Mouse (Mus musculus) liver, embryonic 11.5 days (tissue): Measurements from ENCODE around the gene Tmc4. TPM values are rescaled to one million over a fixed set of nuclear protein-coding genes. Genes with fewer than 3 reads are reported as not detected.
"Not testable (repeated sequence)": the region's sequence is repeated elsewhere in the genome, so short reads cannot be mapped to it uniquely, and the experiment has no call there.

Experiments
- ATAC-seq: fragments of 200-750 bp; cut with Nextera tagmentation; replicated peaks from 2 replicates; pipeline ENCODE4 v1.8.0; 2017; ENCODE audit warnings: moderate number of reproducible peaks, mild to moderate bottlenecking, moderate TSS enrichment, moderate library complexity; ENCODE audit not compliant: low FRiP score
- DNase-seq: peaks from one replicate; pipeline ENCODE4 v3.0.0-alpha.2; 2017; ENCODE audit warnings: low spot score
- H3K27ac ChIP-seq: fragments of 300-500 bp; sonication (generic); 2 replicates; pipeline ENCODE4 v1.5.1; 2014; ENCODE audit warnings: mild to moderate bottlenecking, low read depth, low read length, control low read depth
- H3K27me3 ChIP-seq: fragments of 300-500 bp; sonication (generic); replicated peaks from 2 replicates; pipeline ENCODE4 v1.6.1; 2014; ENCODE audit warnings: low read length, mixed read lengths; ENCODE audit not compliant: control insufficient read depth, insufficient read depth
- H3K36me3 ChIP-seq: fragments of 300-500 bp; sonication (generic); 2 replicates; pipeline ENCODE4 v1.6.1; 2014; ENCODE audit warnings: mild to moderate bottlenecking, low read length, moderate library complexity, mixed read lengths; ENCODE audit not compliant: control insufficient read depth, insufficient read depth
- H3K4me1 ChIP-seq: fragments of 300-500 bp; sonication (generic); replicated peaks from 2 replicates; pipeline ENCODE4 v1.6.1; 2014; ENCODE audit warnings: low read length, mixed read lengths; ENCODE audit not compliant: control insufficient read depth, insufficient read depth
- H3K4me2 ChIP-seq: fragments of 300-500 bp; sonication (generic); 2 replicates; pipeline ENCODE4 v1.6.1; 2014; ENCODE audit warnings: mild to moderate bottlenecking, control low read depth, moderate library complexity
- H3K4me3 ChIP-seq: fragments of 300-500 bp; sonication (generic); 2 replicates; pipeline ENCODE4 v1.5.1; 2014; ENCODE audit warnings: low read depth, low read length, control low read depth
- H3K9ac ChIP-seq: fragments of 300-500 bp; sonication (generic); 2 replicates; pipeline ENCODE4 v1.6.1; 2014; ENCODE audit warnings: low read depth, low read length, control low read depth
- H3K9me3 ChIP-seq: fragments of 300-500 bp; sonication (generic); 2 replicates; pipeline ENCODE4 v1.6.1; 2016; ENCODE audit warnings: low read length, inconsistent platforms, mixed read lengths; ENCODE audit not compliant: control insufficient read depth
- WGBS: fragments of 180-500 bp; shearing (Covaris S2); extraction: QIAGEN DNeasy Blood & Tissue Kit; methylation state at CpG from one replicate; pipeline ENCODE4 v1.1.7; 2014; 5-methylcytosine and 5-hydroxymethylcytosine counted together
- polyA plus RNA-seq: library from polyadenylated mRNA; unstranded; fragments of >200 nt; fragmentation: Nextera tagmentation; extraction: Ambion mirVana; gene quantifications from 2 replicates; pipeline ENCODE4 v1.2.1, GENCODE M21; 2014

Gene Tmc4
- polyA plus RNA-seq, 1 experiment from 2014 or later: 10.0 TPM

DNA sequence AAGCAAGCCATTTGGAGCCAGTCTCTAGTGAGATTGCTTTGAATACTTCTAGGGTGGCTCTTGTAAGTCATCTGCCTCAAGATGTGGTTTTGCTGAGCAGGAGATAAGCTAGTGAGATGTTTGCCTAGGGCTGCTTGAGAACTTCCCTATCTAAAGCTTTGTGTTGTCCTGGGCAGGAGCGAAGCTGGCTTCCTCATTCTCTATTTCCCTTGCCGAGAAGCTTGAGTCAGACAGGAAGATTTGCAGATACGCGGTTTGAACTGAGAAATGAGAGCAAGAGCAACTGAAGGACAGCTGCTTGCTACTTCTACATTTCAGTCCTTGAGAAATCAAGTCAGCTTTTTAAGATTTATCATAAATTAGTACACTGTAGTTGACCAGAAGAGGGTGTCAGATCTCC lies 29.7 kb upstream of the Tmc4 start:
- peak overlapping the region; percentile 95 for H3K27ac ChIP-seq
- WGBS: 28% methylated on average over 4 of the region's 4 CpGs
- peak overlapping the region; percentile 95 for H3K4me3 ChIP-seq
- DNase-seq: no peak
- no peaks in the 10 kb centered on the region for H3K27me3 ChIP-seq
- H3K9me3 ChIP-seq: no peaks in the 10 kb centered on the region
- ATAC-seq: peak; percentile 3; the same call in 1 of the 2 replicates
- peaks cover 23% of the 10 kb centered on the region for H3K36me3 ChIP-seq
- H3K9ac ChIP-seq: peak overlapping the region; percentile 98; the same call in 1 of the 2 replicates
- peaks cover 7% of the 10 kb centered on the region; the same call in 1 of the 2 replicates for H3K4me1 ChIP-seq
- peak overlapping the region; percentile 94 for H3K4me2 ChIP-seq

DNA sequence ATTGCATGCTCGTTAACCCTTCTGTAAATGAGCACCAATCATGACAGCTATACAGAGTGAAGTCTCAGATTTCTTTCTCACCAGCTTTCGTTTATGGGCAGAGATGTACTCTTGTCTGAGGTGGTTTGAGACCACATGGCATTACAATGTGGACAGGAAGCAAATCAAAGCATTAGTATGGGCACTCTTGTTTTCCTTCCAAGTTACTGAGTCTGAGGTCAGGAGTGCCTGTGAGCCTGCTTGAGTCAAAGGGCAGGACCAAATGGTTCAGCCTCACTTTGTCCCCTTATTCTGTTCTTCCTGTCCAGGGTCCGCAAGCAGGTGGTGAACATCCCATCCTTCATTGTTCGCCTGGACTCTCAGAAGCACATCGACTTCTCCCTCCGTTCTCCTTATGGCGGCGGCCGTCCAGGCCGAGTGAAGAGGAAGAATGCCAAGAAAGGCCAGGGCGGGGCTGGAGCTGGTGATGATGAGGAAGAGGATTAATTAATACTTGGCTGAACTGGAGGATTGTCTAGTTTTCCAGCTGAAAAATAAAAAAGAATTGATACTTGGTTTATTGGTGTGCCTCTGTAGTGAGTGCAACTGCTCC lies 29.1 kb upstream of the Tmc4 start:
- Histone ChIP-seq H3K4me2 (peak overlapping the region; percentile 94), H3K4me3 (peak overlapping the region; percentile 95), H3K9me3 (no peaks in the 10 kb centered on the region), H3K27me3 (no peaks in the 10 kb centered on the region), H3K4me1 (peaks cover 7% of the 10 kb centered on the region; the same call in 1 of the 2 replicates), H3K27ac (peak overlapping the region; percentile 95), H3K9ac (peak overlapping the region; percentile 98), H3K36me3 (peaks cover 23% of the 10 kb centered on the region)
- DNase-seq (no peak), ATAC-seq (no peak)
- whole genome bisulfite sequencing: 47% methylated on average over 11 of the region's 11 CpGs

DNA sequence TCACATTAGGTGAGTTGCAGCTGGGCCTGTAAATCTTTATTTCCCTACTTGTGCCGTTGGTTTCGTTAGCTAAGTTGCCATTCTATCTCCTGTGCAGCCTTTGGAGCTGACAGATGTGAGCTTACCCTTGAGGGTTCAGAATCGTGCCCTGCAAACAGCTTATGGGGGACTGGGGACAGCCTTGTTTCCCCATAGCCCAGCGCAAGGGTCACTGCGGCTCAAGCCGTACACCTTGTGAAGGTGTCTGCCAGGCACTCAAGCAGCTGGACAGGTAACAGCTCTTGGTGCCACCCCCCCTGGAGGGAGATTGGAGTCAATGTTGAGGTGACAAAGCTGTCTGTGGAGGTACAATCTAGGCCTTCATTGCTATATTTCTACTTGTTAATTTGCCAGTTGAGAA lies 28.6 kb upstream of the Tmc4 start:
- Histone ChIP-seq H3K4me2 (peak overlapping the region; percentile 94), H3K27ac (peak overlapping the region; percentile 95), H3K36me3 (peaks cover 23% of the 10 kb centered on the region), H3K4me3 (peak overlapping the region; percentile 95), H3K27me3 (no peaks in the 10 kb centered on the region), H3K4me1 (peaks cover 7% of the 10 kb centered on the region; the same call in 1 of the 2 replicates), H3K9ac (peak overlapping the region; percentile 98), H3K9me3 (no peaks in the 10 kb centered on the region)
- DNase-seq (no peak), ATAC-seq (no peak)
- WGBS: 32% methylated on average over 6 of the region's 6 CpGs

DNA sequence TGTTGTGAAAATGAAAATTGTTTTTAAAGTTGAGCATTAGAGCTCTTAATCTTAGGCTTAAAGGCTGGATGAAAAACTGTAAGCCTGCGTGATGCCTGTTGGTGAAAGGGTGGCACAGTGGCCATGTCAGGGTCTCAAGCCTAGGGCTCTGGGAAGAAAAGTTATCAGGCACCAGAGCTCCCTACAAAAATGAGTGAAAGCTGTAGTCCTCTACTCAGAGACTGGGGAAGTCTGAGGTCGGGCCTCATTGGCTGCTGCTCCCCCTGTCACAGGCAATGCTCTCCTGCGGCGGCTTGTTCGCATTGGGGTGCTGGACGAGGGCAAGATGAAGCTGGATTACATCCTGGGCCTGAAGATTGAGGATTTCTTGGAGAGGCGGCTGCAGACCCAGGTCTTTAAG lies 28.1 kb upstream of the Tmc4 start:
- peaks cover 23% of the 10 kb centered on the region for H3K36me3 ChIP-seq
- not testable (repeated sequence) for H3K9me3 ChIP-seq, H3K27me3 ChIP-seq, H3K4me1 ChIP-seq, DNase-seq, ATAC-seq
- peak overlapping the region; percentile 95 for H3K4me3 ChIP-seq
- peak overlapping the region; percentile 95 for H3K27ac ChIP-seq
- H3K4me2 ChIP-seq: peak overlapping the region; percentile 94
- peak overlapping the region; percentile 98 for H3K9ac ChIP-seq
- WGBS: 3% methylated on average over 6 of the region's 7 CpGs

DNA sequence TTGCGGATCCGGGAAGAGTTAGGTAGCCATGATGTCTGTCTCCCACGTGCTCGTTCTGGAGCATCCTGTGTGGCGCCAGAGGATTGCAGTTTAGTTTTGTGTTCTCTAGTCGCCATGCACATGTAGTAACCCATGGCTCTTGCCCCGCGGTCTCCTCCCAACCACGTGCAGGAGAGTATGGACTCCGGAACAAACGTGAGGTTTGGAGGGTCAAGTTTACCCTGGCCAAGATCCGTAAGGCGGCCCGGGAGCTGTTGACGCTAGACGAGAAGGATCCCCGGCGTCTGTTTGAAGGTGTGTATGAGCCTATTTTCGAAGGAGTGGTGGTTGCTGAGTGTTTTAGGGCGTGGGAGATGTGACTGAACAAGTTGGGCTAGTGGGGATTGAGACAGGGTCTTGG lies 27.1 kb upstream of the Tmc4 start:
- Histone ChIP-seq H3K36me3 (peaks cover 23% of the 10 kb centered on the region), H3K27ac (peak overlapping the region; percentile 95), H3K4me1 (peaks cover 7% of the 10 kb centered on the region; the same call in 1 of the 2 replicates), H3K9ac (peak overlapping the region; percentile 98), H3K4me3 (peak overlapping the region; percentile 95), H3K4me2 (peak overlapping the region; percentile 94), H3K9me3 (no peaks in the 10 kb centered on the region), H3K27me3 (no peaks in the 10 kb centered on the region)
- no peak for ATAC-seq
- under 1% methylated on average over 20 of the region's 20 CpGs for WGBS
- no peak for DNase-seq

DNA sequence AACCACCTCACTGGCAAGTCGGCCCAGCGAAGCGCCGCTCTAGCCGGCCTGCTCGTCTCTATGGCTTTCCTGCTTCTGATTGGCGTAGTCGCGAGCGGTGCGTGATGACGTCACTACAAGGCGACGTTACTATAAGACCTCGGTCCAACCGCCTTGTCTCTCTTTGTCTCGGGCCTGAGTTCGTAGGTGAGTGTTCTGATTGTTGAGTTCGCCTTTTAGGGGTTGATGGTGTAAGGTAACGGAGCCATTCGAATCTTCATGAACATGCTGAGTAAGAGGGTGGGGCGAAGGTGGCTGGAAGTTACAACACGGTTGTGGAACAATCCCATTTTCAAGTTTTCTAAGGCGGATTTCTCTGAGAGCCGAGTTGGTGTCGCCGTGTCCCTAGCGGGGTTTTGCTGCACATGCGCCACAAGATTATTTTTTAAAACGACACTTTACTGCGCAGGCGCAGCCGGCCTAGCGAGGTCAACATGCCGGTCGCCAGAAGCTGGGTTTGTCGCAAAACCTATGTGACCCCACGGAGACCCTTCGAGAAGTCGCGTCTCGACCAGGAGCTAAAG lies 26.6 kb upstream of the Tmc4 start, which contains the start of gene Rps9:
TSS of gene Rps9 (plus strand) at position 115 of the 563 bp plus-strand sequence.
- Histone ChIP-seq H3K27ac (peak within 1 kb of the TSS; percentile 95), H3K4me3 (peak within 1 kb of the TSS; percentile 95), H3K9me3 (no peaks in the 10 kb centered on the region), H3K36me3 (peaks cover 23% of the 10 kb centered on the region), H3K27me3 (no peaks in the 10 kb centered on the region), H3K9ac (peak within 1 kb of the TSS; percentile 98), H3K4me2 (peak within 1 kb of the TSS; percentile 94), H3K4me1 (peaks cover 7% of the 10 kb centered on the region; the same call in 1 of the 2 replicates)
- ATAC-seq (peak; percentile 84), DNase-seq (peak; percentile 90)
- 2% methylated on average over 42 of the region's 42 CpGs for WGBS

DNA sequence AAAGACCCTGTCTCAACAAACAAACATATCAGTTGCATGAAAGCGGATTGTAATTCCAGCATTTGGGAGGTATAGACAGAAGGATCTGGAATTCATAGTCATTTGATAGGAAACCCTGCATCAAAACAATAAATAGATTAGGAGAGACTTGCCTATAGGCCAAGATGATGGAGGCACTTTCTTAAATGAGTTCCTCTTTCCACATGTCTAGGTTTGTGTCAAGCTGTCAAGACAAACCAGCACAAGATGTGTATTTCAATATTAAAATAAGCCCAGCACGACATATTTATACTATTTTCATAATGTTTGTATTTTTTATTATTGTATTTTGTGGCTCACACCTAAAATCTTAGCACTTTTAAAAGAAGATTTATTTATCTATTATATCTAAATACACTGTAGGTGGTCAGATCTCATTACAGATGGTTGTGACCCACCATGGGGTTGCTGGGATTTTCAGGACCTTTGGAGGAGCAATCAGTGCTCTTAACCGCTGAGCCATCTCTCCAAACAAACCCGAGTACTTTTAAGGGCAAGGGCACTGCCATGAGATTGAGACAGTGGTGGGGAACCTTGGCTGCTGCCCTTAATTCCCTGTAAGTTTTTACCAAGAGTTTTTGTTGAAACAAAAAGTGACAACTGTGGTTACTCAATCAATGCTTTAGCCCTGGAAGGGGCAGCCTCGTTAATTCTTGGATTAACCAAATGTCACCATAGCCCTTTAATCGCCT lies 26.0 kb upstream of the Tmc4 start:
- peak overlapping the region; percentile 95 for H3K27ac ChIP-seq
- 18% methylated on average over 6 of the region's 6 CpGs for WGBS
- H3K4me2 ChIP-seq: peak overlapping the region; percentile 94
- peaks cover 23% of the 10 kb centered on the region for H3K36me3 ChIP-seq
- peaks cover 7% of the 10 kb centered on the region; the same call in 1 of the 2 replicates for H3K4me1 ChIP-seq
- peak overlapping the region; percentile 98 for H3K9ac ChIP-seq
- peak; percentile 47 for ATAC-seq
- H3K27me3 ChIP-seq: no peaks in the 10 kb centered on the region
- H3K9me3 ChIP-seq: no peaks in the 10 kb centered on the region
- H3K4me3 ChIP-seq: peak overlapping the region; percentile 95
- DNase-seq: no peak

DNA sequence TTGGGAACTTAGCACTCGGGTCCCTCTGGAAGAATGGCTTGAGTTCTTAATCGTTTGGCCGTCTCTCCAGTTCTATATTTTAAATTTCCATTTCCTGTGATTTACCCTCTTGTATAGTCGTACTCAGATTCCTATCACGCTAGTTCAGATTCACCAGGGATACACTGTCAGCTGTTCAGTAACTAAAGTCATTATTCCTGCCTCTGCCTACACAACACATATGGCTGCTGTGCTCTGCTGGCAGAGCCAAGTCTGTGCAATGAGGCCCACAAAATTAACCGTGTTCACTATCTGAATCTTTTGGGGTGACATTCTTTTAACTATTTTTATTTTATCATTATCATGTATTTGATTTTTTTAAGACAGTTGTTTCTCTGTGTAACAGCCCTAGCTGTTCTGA lies 21.1 kb upstream of the Tmc4 start:
- no peaks in the 10 kb centered on the region for H3K27me3 ChIP-seq
- no peak for DNase-seq
- H3K4me3 ChIP-seq: no peak overlapping the region
- H3K4me1 ChIP-seq: 0 out of 2 replicates have a peak, but pooled peaks cover 3% of the 10 kb centered on the region
- H3K27ac ChIP-seq: no peak overlapping the region
- peaks cover 3% of the 10 kb centered on the region; the same call in 1 of the 2 replicates for H3K36me3 ChIP-seq
- WGBS: 89% methylated on average over 6 of the region's 6 CpGs
- no peaks in the 10 kb centered on the region for H3K9me3 ChIP-seq
- H3K4me2 ChIP-seq: no peak overlapping the region
- ATAC-seq: no peak
- no peak overlapping the region for H3K9ac ChIP-seq
